Mouse (Mus musculus): ENCODE data around the gene Rapgef3. TPM values are rescaled to one million over a fixed set of nuclear protein-coding genes. Genes with fewer than 3 reads are reported as not detected.

Rapgef3 gene
- total RNA-seq, 2 experiments from 2014 or later: 37.3 to 43.3 TPM

DNA sequence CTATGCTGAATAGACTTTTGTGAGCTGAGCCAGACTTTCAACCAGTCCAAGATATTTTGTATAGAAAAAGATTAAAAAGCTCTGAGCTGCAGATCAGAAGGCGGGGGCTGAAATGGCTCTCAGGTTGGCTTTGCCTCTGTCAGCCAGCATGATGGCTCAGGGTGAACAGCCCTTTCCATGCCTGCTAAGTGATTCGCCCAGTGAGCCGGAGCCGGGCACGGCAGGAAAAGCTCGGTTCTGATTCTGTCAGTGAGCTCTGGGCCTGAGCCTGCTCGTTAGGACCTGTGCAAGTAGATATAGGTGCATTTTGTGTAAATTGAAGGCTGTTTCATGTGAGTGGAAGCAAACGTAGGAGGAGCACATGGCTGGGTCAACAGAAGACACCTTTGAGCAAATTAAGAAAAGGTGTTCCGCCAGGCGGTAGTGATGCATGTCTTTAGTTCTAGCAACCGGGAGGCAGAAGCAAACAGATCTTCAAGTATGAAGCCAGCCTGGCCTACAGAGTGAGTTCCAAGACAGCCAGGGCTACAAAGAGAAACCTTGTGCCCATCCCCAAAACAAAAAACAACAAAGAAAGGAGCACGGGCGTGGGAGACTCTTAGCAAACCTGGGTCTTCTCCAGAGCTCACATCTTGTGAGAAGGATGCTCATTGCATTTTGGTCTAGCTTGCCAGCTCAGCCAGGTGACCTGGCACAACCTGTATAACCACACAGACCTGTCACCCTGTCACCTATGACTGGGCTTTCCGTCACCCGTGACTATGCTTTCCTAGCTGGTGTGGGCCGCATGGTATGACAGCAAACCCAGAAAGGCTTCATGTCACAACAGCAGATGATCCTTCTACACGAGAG, 43.2 kb downstream of the Rapgef3 start:
- peak in 1 of 2 experiments; percentile 39 for DNase-seq (ENCODE audit: low spot score in 2 of 2)

GRCm38 (mm10) chr15:97723536-97724345, 44.0 kb downstream of the Rapgef3 start:
- DNase-seq (ENCODE audit: low spot score in 2 of 2): peak in 1 of 2 experiments; percentile 43

GRCm38 (mm10) chr15:97721008-97721701, 46.6 kb downstream of the Rapgef3 start:
- no peak for DNase-seq (ENCODE audit: low spot score in 2 of 2)

DNA sequence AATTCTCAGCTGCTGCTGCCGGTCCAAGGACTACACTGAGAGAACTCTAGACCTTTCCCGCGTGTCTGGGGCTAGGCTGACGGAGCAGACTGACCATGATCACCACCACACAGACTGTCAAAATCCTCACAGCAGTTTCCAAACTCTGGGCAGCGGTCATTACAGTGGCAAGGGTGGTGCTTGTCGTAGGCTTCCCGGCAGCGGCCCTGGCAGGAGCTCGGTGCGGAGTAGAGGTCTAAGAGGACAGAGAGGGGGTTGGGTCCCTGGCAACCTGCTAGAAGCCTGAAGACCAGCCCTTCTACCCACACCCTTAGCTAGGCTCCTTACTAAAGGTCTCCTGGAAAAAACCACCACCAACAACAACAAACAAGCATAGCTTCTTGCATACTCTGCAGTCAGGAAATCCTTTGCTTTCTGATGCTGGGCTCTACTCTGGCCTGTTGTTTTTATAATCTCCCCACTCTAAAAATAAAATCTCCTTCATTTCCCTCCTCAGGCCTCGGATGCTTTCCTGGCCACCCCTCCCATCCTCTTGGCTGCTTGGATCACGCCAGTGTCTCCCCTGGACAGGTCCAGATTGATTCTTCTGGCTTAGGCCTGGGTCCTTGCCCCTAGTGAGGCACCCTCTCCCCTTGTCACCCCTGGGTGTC, 47.6 kb downstream of the Rapgef3 start:
- no peak for DNase-seq (ENCODE audit: low spot score in 2 of 2)

GRCm38 (mm10) chr15:97719494-97719893, 48.3 kb downstream of the Rapgef3 start:
- no peak for DNase-seq (ENCODE audit: low spot score in 2 of 2)

DNA sequence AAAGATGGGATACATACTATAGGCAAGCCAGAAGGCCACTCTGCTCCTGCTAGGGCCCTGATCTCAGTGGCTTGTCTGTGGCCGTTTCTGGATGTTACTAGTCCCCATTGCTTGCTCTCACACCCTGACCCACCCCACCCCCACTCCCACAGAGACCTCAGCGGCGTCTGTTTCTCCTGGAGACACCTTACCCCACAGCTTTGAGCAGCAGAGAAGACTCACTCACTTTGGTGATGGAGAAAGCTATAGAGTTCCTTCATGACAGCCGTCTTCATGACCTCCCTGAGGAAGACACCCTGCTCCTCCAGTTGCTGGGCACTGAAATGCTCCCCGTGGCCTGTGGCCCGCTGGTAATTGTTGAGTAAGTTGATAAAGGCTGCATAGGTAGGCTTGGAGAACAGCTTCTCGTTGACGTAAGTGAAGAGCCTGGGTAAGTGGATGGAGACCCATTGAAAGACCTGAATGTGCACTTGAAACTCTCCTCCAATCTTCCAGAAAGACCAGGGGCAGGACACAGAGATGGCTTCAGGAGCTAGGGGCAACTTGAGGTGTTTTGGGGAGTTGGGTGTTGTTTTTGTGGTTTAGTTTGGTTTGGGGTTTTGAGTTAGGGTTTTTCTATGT, 49.1 kb downstream of the Rapgef3 start:
- DNase-seq (ENCODE audit: low spot score in 2 of 2): no peak

GRCm38 (mm10) chr15:97717861-97718534, 49.8 kb downstream of the Rapgef3 start:
- peak; percentile 57 to 72 for DNase-seq (ENCODE audit: low spot score in 2 of 2)

DNA sequence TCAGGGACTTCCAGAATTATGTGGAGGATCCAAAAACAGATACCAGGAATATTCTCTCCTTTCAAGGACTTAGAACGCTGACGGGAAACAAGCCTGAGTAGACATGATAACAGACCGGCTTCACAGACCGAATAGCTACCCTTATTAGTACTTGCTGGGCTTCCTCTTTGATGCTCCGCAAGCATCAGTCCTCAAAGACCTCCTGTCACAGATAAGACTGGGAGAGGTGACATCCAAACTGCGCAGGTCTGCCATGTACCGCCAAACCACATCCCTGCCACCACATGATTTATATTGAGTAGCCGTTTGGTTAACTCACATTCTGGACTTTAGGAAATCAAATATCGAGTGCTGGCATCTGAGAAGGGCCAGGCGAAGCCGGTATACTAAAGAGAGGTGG, 51.0 kb downstream of the Rapgef3 start:
- no peak for DNase-seq (ENCODE audit: low spot score in 2 of 2)

DNA sequence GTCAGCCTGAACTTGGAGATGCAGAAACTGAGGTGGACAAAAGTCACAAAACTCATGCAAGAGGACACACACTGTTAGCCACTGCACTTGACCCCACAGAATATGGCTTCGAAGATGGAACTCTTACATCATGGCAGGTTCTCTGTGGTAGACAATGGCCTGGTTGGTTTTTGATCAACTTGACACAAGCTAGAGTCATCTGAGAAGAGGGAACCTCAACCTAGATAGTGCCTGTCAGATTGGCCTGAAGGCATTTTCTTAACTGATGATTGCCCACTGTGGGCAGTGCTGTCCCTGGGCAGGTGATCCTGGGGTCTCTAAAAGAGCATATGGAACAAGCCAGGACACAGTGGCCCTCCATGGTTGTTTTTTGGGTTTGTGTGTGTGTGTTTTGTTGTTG, 52.0 kb downstream of the Rapgef3 start:
- DNase-seq (ENCODE audit: low spot score in 2 of 2): no peak

- DNase-seq (ENCODE audit: low spot score in 2 of 2): no peak
These were observed 52.7 kb downstream of the Rapgef3 start for GRCm38 (mm10) chr15:97715083-97715482.

DNA sequence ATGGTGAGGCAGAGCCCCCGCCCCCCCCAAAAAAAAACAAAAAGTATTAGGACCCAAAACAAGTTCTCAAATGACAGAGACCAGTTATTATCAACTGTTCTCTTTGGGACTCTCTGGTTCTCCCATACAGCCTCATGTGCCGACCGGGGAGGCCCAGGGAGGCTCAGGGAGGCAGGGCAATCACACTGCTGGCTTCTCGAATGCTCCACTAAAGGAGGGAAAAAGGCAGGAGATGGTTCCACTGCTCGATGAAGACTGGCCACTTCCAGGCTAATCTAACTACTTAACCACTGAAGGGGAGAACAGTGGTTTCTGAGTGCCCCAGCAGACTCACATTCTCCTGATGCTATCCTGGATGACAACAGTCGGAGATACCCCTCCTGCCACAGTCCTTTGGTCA, 55.2 kb downstream of the Rapgef3 start:
- no peak for DNase-seq (ENCODE audit: low spot score in 2 of 2)

- DNase-seq (ENCODE audit: low spot score in 2 of 2): no peak
These were observed 56.9 kb downstream of the Rapgef3 start for GRCm38 (mm10) chr15:97710906-97711305.

DNA sequence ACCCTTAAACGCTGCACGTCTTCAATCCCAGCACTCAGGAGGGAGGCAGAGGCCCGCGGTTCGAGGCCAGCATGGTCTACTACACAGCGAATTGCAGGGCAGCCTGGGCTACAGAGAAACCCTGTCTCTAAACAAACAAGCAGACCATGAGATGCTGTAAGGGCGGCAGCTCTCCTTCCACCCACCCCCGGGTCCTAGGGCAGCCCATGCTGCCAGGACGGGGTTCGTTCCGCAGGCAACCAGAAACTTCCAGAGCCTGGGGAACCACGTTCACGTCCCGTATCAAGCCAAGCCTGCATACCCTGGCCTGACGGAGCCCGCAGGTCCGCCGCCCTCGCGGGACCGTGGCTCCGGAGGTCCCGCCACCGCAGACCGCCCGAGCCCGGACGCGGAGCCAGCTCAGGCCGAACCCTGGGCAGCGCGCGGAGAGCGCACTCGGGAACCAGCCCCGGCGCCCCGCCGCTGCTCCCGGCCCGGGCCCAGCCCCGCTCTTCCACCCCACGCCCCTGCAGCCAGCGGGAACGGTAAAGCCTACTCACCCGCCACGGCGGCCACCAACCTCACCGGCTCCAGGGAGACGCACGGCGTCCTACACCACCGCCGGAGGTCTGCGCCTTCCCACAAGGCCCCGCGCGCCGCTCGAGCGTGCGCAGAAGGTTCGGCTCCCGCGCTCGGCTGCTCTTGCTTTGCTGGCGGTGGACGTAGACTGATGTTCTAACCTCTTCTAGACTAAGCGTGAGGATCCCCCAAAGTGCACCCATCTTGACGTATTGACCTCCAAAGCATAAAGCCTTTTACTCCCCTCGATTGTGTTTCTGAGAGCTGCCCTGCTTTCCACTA, 62.3 kb downstream of the Rapgef3 start, which contains the start of gene Rpap3:
Rpap3 (minus strand) TSS at position 615 of the 840 bp plus-strand sequence.
- peak; percentile 80 to 86 for DNase-seq (ENCODE audit: low spot score in 2 of 2)

GRCm38 (mm10) chr15:97696616-97697015, 71.2 kb downstream of the Rapgef3 start:
- no peak for DNase-seq (ENCODE audit: low spot score in 2 of 2)

Other genes starting within 250 kb of the Rapgef3 start
- gene Rpap3, start 62.1 kb downstream of the Rapgef3 start, total RNA-seq (2021): 10 to 100 TPM; 32.0 to 33.7 TPM
- gene Endou, start 36.6 kb downstream of the Rapgef3 start, total RNA-seq (2021): under 1 TPM; 0.62 to 0.73 TPM
- gene Slc48a1, start 10.5 kb upstream of the Rapgef3 start, total RNA-seq (2021): 100 to 1,000 TPM; 104 to 118 TPM
- gene Hdac7, start 76.5 kb upstream of the Rapgef3 start, total RNA-seq (2021): 10 to 100 TPM; 29.1 to 32.0 TPM
- gene Vdr, start 142.7 kb upstream of the Rapgef3 start, total RNA-seq (2021): under 1 TPM in 1 of 2 experiments, not detected in 1; 0.07 TPM
- 10 to 100 TPM; 20.1 to 22.2 TPM for gene Tmem106c, start 196.2 kb upstream of the Rapgef3 start, total RNA-seq (2021)
- 1 to 10 TPM; 1.0 to 2.6 TPM for gene Col2a1, start 236.7 kb upstream of the Rapgef3 start, total RNA-seq (2021)

All from layer of hippocampus, postnatal 10 days (tissue).